Mouse (Mus musculus): ENCODE measurements around the gene Trip10. TPM values are rescaled to one million over a fixed set of nuclear protein-coding genes. Genes with fewer than 3 reads are reported as not detected.

Trip10 gene
- polyA plus RNA-seq, 1 experiment from 2014 or later = 10.1 TPM

GRCm38 (mm10) chr17:57278943-57279590 lies 29.8 kb downstream of the Trip10 start, which contains the start of gene Vav1:
Gene Vav1 (plus strand): TSS chr17:57279100.
- Histone ChIP-seq H3K4me1 (ENCODE audit: control insufficient read depth, insufficient read depth, low read depth, low read length) (peaks cover 10% of the 10 kb centered on the region), H3K27me3 (replicated peaks; ENCODE audit: control insufficient read depth, insufficient read depth, low read length) (no peaks in the 10 kb centered on the region; the same call in 1 of the 2 replicates), H3K9ac (ENCODE audit: low read depth, low read length) (no peak within 1 kb of the TSS), H3K9me3 (ENCODE audit: control insufficient read depth, low read length) (no peaks in the 10 kb centered on the region), H3K27ac (ENCODE audit: low read depth, low read length) (no peak within 1 kb of the TSS), H3K4me2 (ENCODE audit: low read length) (no peak within 1 kb of the TSS), H3K4me3 (ENCODE audit: low read length) (no peak within 1 kb of the TSS), H3K36me3 (ENCODE audit: control insufficient read depth, insufficient read depth, low read length) (no peaks in the 10 kb centered on the region)
- 69% methylated on average over 26 of the region's 26 CpGs for WGBS
- no peak for ATAC-seq

GRCm38 (mm10) chr17:57279591-57280224 lies 30.5 kb downstream of the Trip10 start:
- Histone ChIP-seq H3K4me1 (ENCODE audit: control insufficient read depth, insufficient read depth, low read depth, low read length) (peaks cover 10% of the 10 kb centered on the region), H3K9ac (ENCODE audit: low read depth, low read length) (no peak overlapping the region), H3K27me3 (replicated peaks; ENCODE audit: control insufficient read depth, insufficient read depth, low read length) (no peaks in the 10 kb centered on the region; the same call in 1 of the 2 replicates), H3K36me3 (ENCODE audit: control insufficient read depth, insufficient read depth, low read length) (no peaks in the 10 kb centered on the region), H3K4me3 (ENCODE audit: low read length) (no peak overlapping the region), H3K9me3 (ENCODE audit: control insufficient read depth, low read length) (no peaks in the 10 kb centered on the region), H3K27ac (ENCODE audit: low read depth, low read length) (no peak overlapping the region), H3K4me2 (ENCODE audit: low read length) (no peak overlapping the region)
- no peak for ATAC-seq
- 63% methylated on average over 9 of the region's 9 CpGs for WGBS

GRCm38 (mm10) chr17:57280411-57280810 lies 31.2 kb downstream of the Trip10 start:
- Histone ChIP-seq H3K27me3 (replicated peaks; ENCODE audit: control insufficient read depth, insufficient read depth, low read length) (no peaks in the 10 kb centered on the region; the same call in 1 of the 2 replicates), H3K9ac (ENCODE audit: low read depth, low read length) (no peak overlapping the region), H3K4me1 (ENCODE audit: control insufficient read depth, insufficient read depth, low read depth, low read length) (peaks cover 10% of the 10 kb centered on the region), H3K27ac (ENCODE audit: low read depth, low read length) (no peak overlapping the region), H3K9me3 (ENCODE audit: control insufficient read depth, low read length) (no peaks in the 10 kb centered on the region), H3K36me3 (ENCODE audit: control insufficient read depth, insufficient read depth, low read length) (no peaks in the 10 kb centered on the region), H3K4me2 (ENCODE audit: low read length) (no peak overlapping the region), H3K4me3 (ENCODE audit: low read length) (no peak overlapping the region)
- WGBS = 90% methylated on average over 3 of the region's 3 CpGs
- ATAC-seq = no peak

DNA sequence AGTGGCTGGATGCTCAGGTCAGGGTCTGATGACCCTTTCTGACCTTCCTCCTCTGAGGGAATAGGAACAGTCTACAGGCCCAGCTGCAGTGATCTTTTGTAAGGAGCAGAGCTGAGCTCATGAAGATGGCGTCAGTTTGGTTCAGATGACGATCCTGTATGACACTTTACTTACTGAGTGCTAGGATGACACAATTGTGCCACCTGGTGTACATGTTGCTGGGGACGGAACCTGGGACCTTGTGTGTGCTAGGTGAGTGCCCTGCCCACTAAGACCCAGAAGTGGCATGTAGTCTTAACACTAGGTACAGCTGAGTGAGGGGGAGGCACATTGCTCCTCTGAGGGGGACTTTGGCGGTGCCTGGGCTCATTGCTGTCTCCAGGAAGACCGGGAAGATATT lies 34.7 kb downstream of the Trip10 start:
- Histone ChIP-seq H3K9me3 (ENCODE audit: control insufficient read depth, low read length) (no peaks in the 10 kb centered on the region), H3K9ac (ENCODE audit: low read depth, low read length) (no peak overlapping the region), H3K36me3 (ENCODE audit: control insufficient read depth, insufficient read depth, low read length) (no peaks in the 10 kb centered on the region), H3K27ac (ENCODE audit: low read depth, low read length) (no peak overlapping the region), H3K4me3 (ENCODE audit: low read length) (no peak overlapping the region), H3K4me2 (ENCODE audit: low read length) (no peak overlapping the region), H3K27me3 (replicated peaks; ENCODE audit: control insufficient read depth, insufficient read depth, low read length) (no peaks in the 10 kb centered on the region), H3K4me1 (ENCODE audit: control insufficient read depth, insufficient read depth, low read depth, low read length) (no peaks in the 10 kb centered on the region)
- 77% methylated on average over 5 of the region's 5 CpGs for WGBS
- no peak for ATAC-seq

DNA sequence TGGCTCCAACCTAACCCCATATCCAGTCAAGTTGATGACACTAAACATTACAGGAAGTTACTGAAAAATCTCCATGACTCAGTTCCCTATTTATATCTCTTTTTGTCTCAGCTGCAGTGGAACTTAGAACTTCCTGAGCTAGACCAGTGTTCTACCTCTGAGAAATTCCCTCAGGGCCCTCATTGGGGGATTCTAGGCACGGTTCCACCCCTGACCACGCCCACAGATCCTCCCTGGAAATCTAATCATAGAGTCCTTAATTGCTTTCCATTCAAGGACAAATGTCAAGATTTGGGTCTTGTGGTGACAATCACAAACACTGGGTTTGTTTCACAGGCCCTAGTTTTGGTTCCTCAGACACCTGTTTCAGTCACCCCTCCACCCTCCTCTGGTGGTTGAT lies 35.8 kb downstream of the Trip10 start:
- Histone ChIP-seq H3K4me2 (ENCODE audit: low read length) (no peak overlapping the region), H3K4me3 (ENCODE audit: low read length) (no peak overlapping the region), H3K9me3 (ENCODE audit: control insufficient read depth, low read length) (no peaks in the 10 kb centered on the region), H3K27ac (ENCODE audit: low read depth, low read length) (no peak overlapping the region), H3K27me3 (replicated peaks; ENCODE audit: control insufficient read depth, insufficient read depth, low read length) (no peaks in the 10 kb centered on the region), H3K9ac (ENCODE audit: low read depth, low read length) (no peak overlapping the region), H3K36me3 (ENCODE audit: control insufficient read depth, insufficient read depth, low read length) (no peaks in the 10 kb centered on the region), H3K4me1 (ENCODE audit: control insufficient read depth, insufficient read depth, low read depth, low read length) (no peaks in the 10 kb centered on the region)
- ATAC-seq = no peak
- 56% methylated on average over 2 of the region's 2 CpGs for WGBS

DNA sequence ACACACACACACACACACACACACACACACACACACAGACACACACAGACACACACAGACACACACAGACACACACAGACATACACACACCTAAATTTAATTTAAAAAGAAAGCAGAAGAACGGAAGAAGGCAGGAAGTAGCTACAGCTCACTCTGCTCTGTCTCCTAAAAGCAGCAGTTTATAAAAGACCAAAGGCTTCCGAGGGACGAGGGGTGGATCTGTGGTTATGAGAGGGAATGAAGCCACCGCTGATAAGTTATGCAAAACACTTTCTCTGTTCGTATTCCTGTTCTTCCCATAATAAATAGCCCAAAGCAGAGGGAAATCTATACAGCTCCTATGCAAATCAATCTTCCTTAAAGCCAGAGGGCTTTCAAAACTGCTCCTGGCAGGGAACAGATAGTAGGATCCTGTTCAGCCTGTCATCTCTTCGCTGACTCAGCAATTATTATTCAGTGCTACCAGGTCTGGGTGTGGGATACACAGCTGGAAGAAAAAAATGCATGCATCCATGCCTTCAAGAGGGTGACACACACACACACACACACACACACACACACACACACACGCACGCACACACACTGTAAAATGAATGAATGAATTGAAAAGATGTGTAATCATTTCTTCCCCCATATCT lies 37.6 kb downstream of the Trip10 start:
- no peak overlapping the region for H3K9ac ChIP-seq (ENCODE audit: low read depth, low read length)
- no peaks in the 10 kb centered on the region for H3K9me3 ChIP-seq (ENCODE audit: control insufficient read depth, low read length)
- H3K4me2 ChIP-seq (ENCODE audit: low read length) = no peak overlapping the region
- H3K4me1 ChIP-seq (ENCODE audit: control insufficient read depth, insufficient read depth, low read depth, low read length) = no peaks in the 10 kb centered on the region
- 65% methylated on average over 8 of the region's 8 CpGs for WGBS
- H3K4me3 ChIP-seq (ENCODE audit: low read length) = no peak overlapping the region
- no peaks in the 10 kb centered on the region for H3K27me3 ChIP-seq (replicated peaks; ENCODE audit: control insufficient read depth, insufficient read depth, low read length)
- peak; percentile 63 for ATAC-seq
- H3K36me3 ChIP-seq (ENCODE audit: control insufficient read depth, insufficient read depth, low read length) = no peaks in the 10 kb centered on the region
- no peak overlapping the region for H3K27ac ChIP-seq (ENCODE audit: low read depth, low read length)

- H3K27me3 ChIP-seq (replicated peaks; ENCODE audit: control insufficient read depth, insufficient read depth, low read length) = no peaks in the 10 kb centered on the region
- no peak overlapping the region for H3K4me2 ChIP-seq (ENCODE audit: low read length)
- no peaks in the 10 kb centered on the region for H3K4me1 ChIP-seq (ENCODE audit: control insufficient read depth, insufficient read depth, low read depth, low read length)
- no peaks in the 10 kb centered on the region for H3K9me3 ChIP-seq (ENCODE audit: control insufficient read depth, low read length)
- H3K36me3 ChIP-seq (ENCODE audit: control insufficient read depth, insufficient read depth, low read length) = no peaks in the 10 kb centered on the region
- H3K27ac ChIP-seq (ENCODE audit: low read depth, low read length) = no peak overlapping the region
- no peak overlapping the region for H3K9ac ChIP-seq (ENCODE audit: low read depth, low read length)
- 85% methylated on average over 5 of the region's 5 CpGs for WGBS
- no peak for ATAC-seq
- no peak overlapping the region for H3K4me3 ChIP-seq (ENCODE audit: low read length)
Measured at GRCm38 (mm10) chr17:57289252-57289651, 40.0 kb downstream of the Trip10 start.

- Histone ChIP-seq H3K27me3 (replicated peaks; ENCODE audit: control insufficient read depth, insufficient read depth, low read length) (no peaks in the 10 kb centered on the region), H3K9ac (ENCODE audit: low read depth, low read length) (no peak overlapping the region), H3K4me3 (ENCODE audit: low read length) (no peak overlapping the region), H3K27ac (ENCODE audit: low read depth, low read length) (no peak overlapping the region), H3K36me3 (ENCODE audit: control insufficient read depth, insufficient read depth, low read length) (no peaks in the 10 kb centered on the region), H3K4me2 (ENCODE audit: low read length) (no peak overlapping the region), H3K9me3 (ENCODE audit: control insufficient read depth, low read length) (no peaks in the 10 kb centered on the region), H3K4me1 (ENCODE audit: control insufficient read depth, insufficient read depth, low read depth, low read length) (no peaks in the 10 kb centered on the region)
- WGBS = 91% methylated on average over 9 of the region's 9 CpGs
- no peak for ATAC-seq
Measured at GRCm38 (mm10) chr17:57290001-57290670, 40.9 kb downstream of the Trip10 start.

GRCm38 (mm10) chr17:57290671-57291055 lies 41.4 kb downstream of the Trip10 start:
- Histone ChIP-seq H3K36me3 (ENCODE audit: control insufficient read depth, insufficient read depth, low read length) (no peaks in the 10 kb centered on the region), H3K4me2 (ENCODE audit: low read length) (no peak overlapping the region), H3K9me3 (ENCODE audit: control insufficient read depth, low read length) (no peaks in the 10 kb centered on the region), H3K9ac (ENCODE audit: low read depth, low read length) (no peak overlapping the region), H3K4me1 (ENCODE audit: control insufficient read depth, insufficient read depth, low read depth, low read length) (no peaks in the 10 kb centered on the region), H3K4me3 (ENCODE audit: low read length) (no peak overlapping the region), H3K27me3 (replicated peaks; ENCODE audit: control insufficient read depth, insufficient read depth, low read length) (no peaks in the 10 kb centered on the region), H3K27ac (ENCODE audit: low read depth, low read length) (no peak overlapping the region)
- WGBS = 83% methylated on average over 7 of the region's 7 CpGs
- ATAC-seq = no peak
